Mouse (Mus musculus): Measurements from ENCODE around the gene Fxr2. TPM values are rescaled to one million over a fixed set of nuclear protein-coding genes. Genes with fewer than 3 reads are reported as not detected.
A peak's percentile ranks its signal among the peaks of the same experiment; 100 is the strongest.
"Not testable (repeated sequence)": the region's sequence is repeated elsewhere in the genome, so short reads cannot be mapped to it uniquely, and the experiment has no call there.

The Fxr2 gene
- polyA plus RNA-seq, 1 experiment from 2014 or later: 8.1 TPM

DNA sequence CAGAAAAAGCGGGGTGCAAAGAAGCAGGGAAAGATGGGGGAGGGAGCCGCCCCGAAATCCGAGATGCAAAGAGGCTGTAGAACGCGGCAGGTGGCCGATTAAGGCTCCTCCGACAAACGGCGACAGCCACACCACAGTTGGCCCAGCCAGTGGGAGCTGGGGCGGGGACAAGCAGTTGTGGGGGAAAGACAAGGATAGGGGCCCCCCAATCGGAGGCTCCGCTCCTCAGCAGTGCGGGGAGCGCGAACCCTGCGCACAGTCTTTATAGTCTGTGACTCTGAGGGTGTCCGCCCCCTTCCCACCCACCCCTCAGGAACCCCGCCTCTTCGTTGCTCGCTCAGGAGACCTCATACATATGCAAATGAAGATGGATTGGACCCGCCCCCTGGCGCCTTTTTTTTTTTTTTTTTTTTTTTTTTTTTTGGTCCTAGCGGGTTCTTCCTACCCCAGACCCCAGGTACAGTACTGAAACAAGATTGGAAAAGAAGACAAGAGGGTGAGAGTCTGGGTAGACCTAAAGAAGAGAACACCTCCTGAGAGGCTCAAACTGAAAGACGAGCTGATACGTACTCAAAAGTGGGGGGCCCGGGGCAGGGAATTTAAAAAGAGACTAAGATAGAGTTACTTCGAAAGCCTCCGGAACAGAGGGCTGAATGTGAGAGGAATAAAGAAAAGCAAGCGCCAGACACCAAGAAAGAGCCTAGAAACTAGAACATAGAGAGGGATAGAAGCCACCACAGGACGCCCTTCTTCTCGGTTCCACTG lies 26.9 kb upstream of the Fxr2 start, which contains the start of gene Atp1b2:
Atp1b2 (minus strand) TSS at position 217 of the 765 bp plus-strand sequence.
- Histone ChIP-seq H3K36me3 (ENCODE audit: control insufficient read depth, insufficient read depth) (no peaks in the 10 kb centered on the region), H3K27ac (ENCODE audit: low read length) (peak within 1 kb of the TSS; percentile 83), H3K4me3 (ENCODE audit: low read depth, low read length) (peak within 1 kb of the TSS; percentile 76), H3K4me2 (ENCODE audit: low read depth, low read length) (peak within 1 kb of the TSS; percentile 100), H3K9me3 (replicated peaks; ENCODE audit: control insufficient read depth, low read length) (no peaks in the 10 kb centered on the region), H3K9ac (ENCODE audit: low read depth, low read length) (peak within 1 kb of the TSS; percentile 85), H3K4me1 (ENCODE audit: control insufficient read depth, low read depth, low read length) (peaks cover 65% of the 10 kb centered on the region), H3K27me3 (ENCODE audit: control insufficient read depth, insufficient read depth, low read depth, low read length) (peaks cover 2% of the 10 kb centered on the region; the same call in 1 of the 2 replicates)
- peak; percentile 93 for ATAC-seq (ENCODE audit: low read depth)
- 3% methylated on average over 32 of the region's 32 CpGs for WGBS (ENCODE audit: insufficient replicate concordance)

DNA sequence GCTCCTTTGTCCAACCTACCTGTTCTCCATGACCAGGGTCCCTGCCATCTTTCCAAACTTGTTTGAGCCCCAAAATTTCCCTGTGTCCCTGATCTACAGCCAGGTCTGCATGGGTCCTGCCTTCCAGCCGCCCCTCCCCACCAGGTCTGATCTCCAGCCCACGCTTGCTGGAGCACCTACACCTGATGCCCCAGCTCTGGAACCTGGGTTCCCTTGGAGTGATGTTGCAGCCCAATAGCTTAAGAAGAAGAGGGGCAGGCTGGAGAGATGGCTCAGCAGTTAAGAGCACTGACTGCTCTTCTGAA lies 26.3 kb upstream of the Fxr2 start:
- WGBS (ENCODE audit: insufficient replicate concordance): 50% methylated on average over 2 of the region's 2 CpGs
- H3K9me3 ChIP-seq (replicated peaks; ENCODE audit: control insufficient read depth, low read length): no peaks in the 10 kb centered on the region
- no peaks in the 10 kb centered on the region for H3K36me3 ChIP-seq (ENCODE audit: control insufficient read depth, insufficient read depth)
- peak overlapping the region; percentile 85 for H3K9ac ChIP-seq (ENCODE audit: low read depth, low read length)
- peak overlapping the region; percentile 100 for H3K4me2 ChIP-seq (ENCODE audit: low read depth, low read length)
- H3K27ac ChIP-seq (ENCODE audit: low read length): peak overlapping the region; percentile 80
- peaks cover 60% of the 10 kb centered on the region for H3K4me1 ChIP-seq (ENCODE audit: control insufficient read depth, low read depth, low read length)
- peaks cover 2% of the 10 kb centered on the region; the same call in 1 of the 2 replicates for H3K27me3 ChIP-seq (ENCODE audit: control insufficient read depth, insufficient read depth, low read depth, low read length)
- ATAC-seq (ENCODE audit: low read depth): no peak
- peak overlapping the region; percentile 76 for H3K4me3 ChIP-seq (ENCODE audit: low read depth, low read length)

DNA sequence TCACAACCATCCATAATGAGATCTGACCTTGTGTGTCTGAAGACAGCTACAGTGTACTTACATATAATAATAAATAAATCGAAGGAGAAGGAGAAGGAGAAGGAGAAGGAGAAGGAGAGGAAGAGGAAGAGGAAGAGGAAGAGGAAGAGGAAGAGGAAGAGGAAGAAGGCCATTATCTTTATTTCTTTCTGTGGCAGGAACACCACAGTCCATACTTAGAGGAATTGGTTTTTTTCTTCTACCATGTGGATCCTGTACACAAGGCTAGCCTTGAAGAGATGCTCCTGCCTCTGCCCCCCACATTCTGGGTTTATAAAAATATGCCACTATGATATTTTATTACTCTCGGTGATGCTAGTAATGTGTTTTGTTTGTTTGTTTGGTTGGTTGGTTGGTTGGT lies 26.0 kb upstream of the Fxr2 start:
- Histone ChIP-seq H3K27ac (ENCODE audit: low read length) (no peak overlapping the region), H3K9me3 (replicated peaks; ENCODE audit: control insufficient read depth, low read length) (no peaks in the 10 kb centered on the region), H3K27me3 (ENCODE audit: control insufficient read depth, insufficient read depth, low read depth, low read length) (peaks cover 2% of the 10 kb centered on the region; the same call in 1 of the 2 replicates), H3K4me2 (ENCODE audit: low read depth, low read length) (no peak overlapping the region), H3K36me3 (ENCODE audit: control insufficient read depth, insufficient read depth) (no peaks in the 10 kb centered on the region), H3K4me3 (ENCODE audit: low read depth, low read length) (no peak overlapping the region), H3K9ac (ENCODE audit: low read depth, low read length) (no peak overlapping the region), H3K4me1 (ENCODE audit: control insufficient read depth, low read depth, low read length) (peaks cover 56% of the 10 kb centered on the region)
- 55% methylated on average over 2 of the region's 2 CpGs for WGBS (ENCODE audit: insufficient replicate concordance)
- no peak for ATAC-seq (ENCODE audit: low read depth)

DNA sequence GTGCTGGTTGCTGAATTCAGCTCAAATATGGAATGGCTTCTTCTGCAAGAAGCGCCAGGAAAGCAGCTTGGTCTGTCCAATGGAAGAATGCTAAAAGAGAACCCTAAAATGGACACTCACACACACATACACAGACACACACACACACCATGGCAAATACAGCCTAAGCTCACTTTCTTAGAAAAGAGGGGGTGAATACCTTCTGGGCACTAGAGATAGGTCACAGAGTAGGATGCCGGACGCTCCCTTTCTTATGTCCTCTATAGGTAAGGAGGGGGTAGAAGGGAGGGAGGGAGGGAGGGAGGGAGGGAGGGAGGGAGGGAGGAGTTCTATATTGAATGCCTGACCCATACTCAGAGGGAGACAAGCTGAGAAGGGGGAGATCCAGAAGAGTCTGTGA lies 24.3 kb upstream of the Fxr2 start:
- peak overlapping the region; percentile 56 for H3K27ac ChIP-seq (ENCODE audit: low read length)
- peaks cover 2% of the 10 kb centered on the region; the same call in 1 of the 2 replicates for H3K27me3 ChIP-seq (ENCODE audit: control insufficient read depth, insufficient read depth, low read depth, low read length)
- H3K4me2 ChIP-seq (ENCODE audit: low read depth, low read length): no peak overlapping the region
- 44% methylated on average over 3 of the region's 3 CpGs for WGBS (ENCODE audit: insufficient replicate concordance)
- H3K4me1 ChIP-seq (ENCODE audit: control insufficient read depth, low read depth, low read length): peaks cover 51% of the 10 kb centered on the region
- ATAC-seq (ENCODE audit: low read depth): no peak
- H3K9ac ChIP-seq (ENCODE audit: low read depth, low read length): no peak overlapping the region
- no peak overlapping the region for H3K4me3 ChIP-seq (ENCODE audit: low read depth, low read length)
- H3K9me3 ChIP-seq (replicated peaks; ENCODE audit: control insufficient read depth, low read length): no peaks in the 10 kb centered on the region
- H3K36me3 ChIP-seq (ENCODE audit: control insufficient read depth, insufficient read depth): no peaks in the 10 kb centered on the region

DNA sequence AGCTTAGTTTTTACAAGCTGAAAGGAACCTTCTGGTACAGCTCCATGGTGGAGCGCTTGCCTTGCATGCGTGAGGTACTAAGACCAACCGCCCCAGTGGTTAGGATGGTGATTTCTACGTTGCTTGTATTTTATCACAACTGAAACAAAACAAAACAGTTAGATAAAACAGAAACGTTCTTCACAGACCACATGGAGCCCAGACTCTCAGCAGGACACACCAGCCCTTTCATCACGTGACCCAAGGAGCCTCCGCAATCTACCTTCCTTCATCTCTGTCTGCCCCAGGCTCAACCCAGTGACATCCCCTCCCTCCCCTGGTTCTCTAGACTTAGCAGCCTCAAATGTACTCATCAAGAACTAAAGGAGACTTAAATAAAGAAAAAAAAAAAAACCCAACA lies 23.4 kb upstream of the Fxr2 start:
- H3K27me3 ChIP-seq (ENCODE audit: control insufficient read depth, insufficient read depth, low read depth, low read length): peaks cover 2% of the 10 kb centered on the region; the same call in 1 of the 2 replicates
- no peak overlapping the region for H3K4me3 ChIP-seq (ENCODE audit: low read depth, low read length)
- WGBS (ENCODE audit: insufficient replicate concordance): 19% methylated on average over 7 of the region's 7 CpGs
- ATAC-seq (ENCODE audit: low read depth): no peak
- H3K36me3 ChIP-seq (ENCODE audit: control insufficient read depth, insufficient read depth): no peaks in the 10 kb centered on the region
- peak overlapping the region; percentile 56 for H3K27ac ChIP-seq (ENCODE audit: low read length)
- peaks cover 53% of the 10 kb centered on the region for H3K4me1 ChIP-seq (ENCODE audit: control insufficient read depth, low read depth, low read length)
- peak overlapping the region; percentile 13 for H3K9ac ChIP-seq (ENCODE audit: low read depth, low read length)
- peak overlapping the region; percentile 20; the same call in 1 of the 2 replicates for H3K4me2 ChIP-seq (ENCODE audit: low read depth, low read length)
- no peaks in the 10 kb centered on the region for H3K9me3 ChIP-seq (replicated peaks; ENCODE audit: control insufficient read depth, low read length)

DNA sequence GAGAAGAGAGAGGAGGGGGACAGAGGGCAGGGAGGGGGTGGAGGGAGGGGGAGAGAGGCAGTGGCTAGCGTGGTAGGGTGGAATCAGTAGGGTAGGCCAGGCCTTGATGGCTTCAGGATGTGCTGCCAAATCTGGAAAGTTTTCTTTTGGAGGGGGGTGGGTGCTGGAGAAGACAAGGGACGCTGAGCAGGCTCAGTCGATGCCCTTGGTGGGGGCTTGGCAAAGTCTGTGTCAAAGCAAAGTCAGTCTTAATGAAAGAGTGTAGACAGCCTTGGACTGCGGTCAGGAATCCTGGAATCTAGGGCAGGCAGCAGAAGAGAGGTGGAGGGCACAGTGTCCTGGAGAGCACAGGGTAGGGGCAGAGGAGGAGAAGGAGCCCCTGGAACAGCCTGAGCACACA lies 21.9 kb upstream of the Fxr2 start:
- Histone ChIP-seq H3K4me2 (ENCODE audit: low read depth, low read length) (no peak overlapping the region), H3K27ac (ENCODE audit: low read length) (no peak overlapping the region), H3K9ac (ENCODE audit: low read depth, low read length) (no peak overlapping the region), H3K4me1 (ENCODE audit: control insufficient read depth, low read depth, low read length) (peaks cover 42% of the 10 kb centered on the region), H3K9me3 (replicated peaks; ENCODE audit: control insufficient read depth, low read length) (no peaks in the 10 kb centered on the region), H3K4me3 (ENCODE audit: low read depth, low read length) (no peak overlapping the region), H3K36me3 (ENCODE audit: control insufficient read depth, insufficient read depth) (no peaks in the 10 kb centered on the region), H3K27me3 (ENCODE audit: control insufficient read depth, insufficient read depth, low read depth, low read length) (no peaks in the 10 kb centered on the region)
- no peak for ATAC-seq (ENCODE audit: low read depth)
- WGBS (ENCODE audit: insufficient replicate concordance): 68% methylated on average over 4 of the region's 4 CpGs

DNA sequence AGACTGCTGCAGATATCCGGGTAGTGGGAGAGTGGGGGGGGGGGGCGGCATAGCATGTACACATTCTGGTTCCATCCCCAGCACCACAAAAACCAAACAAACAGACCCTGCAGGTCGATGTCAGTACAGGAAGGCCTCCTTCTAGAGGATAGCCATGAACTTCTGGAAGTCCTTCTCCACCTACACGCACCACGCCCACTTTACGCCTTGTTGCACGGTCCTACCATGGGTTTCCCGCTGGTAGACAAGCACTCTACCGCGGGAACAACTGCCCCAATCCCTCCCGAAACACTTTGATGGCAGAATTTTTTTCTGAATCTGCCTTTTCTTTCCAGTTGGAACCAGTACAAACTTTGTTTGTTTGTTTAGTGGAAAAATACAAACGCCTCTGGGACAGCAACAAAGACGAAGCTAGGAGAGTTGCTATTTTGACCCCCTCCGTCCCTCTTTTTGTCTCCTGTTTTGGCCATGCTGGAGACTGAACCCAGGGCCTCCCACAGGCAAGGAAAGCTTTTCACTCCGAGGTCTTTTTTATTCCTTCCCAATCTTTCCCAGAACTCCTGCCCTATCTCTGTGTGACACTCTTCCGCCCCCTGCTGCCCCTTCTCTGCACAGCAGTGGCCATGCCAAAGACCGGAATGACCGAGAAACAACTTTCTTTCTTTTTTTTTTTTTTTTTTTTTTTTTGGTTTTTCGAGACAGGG lies 19.1 kb upstream of the Fxr2 start:
- H3K4me2 ChIP-seq (ENCODE audit: low read depth, low read length): peak overlapping the region; percentile 80
- H3K9me3 ChIP-seq (replicated peaks; ENCODE audit: control insufficient read depth, low read length): no peaks in the 10 kb centered on the region
- 8% methylated on average over 19 of the region's 19 CpGs for WGBS (ENCODE audit: insufficient replicate concordance)
- H3K27me3 ChIP-seq (ENCODE audit: control insufficient read depth, insufficient read depth, low read depth, low read length): no peaks in the 10 kb centered on the region
- H3K4me3 ChIP-seq (ENCODE audit: low read depth, low read length): peak overlapping the region; percentile 53
- peaks cover 34% of the 10 kb centered on the region for H3K4me1 ChIP-seq (ENCODE audit: control insufficient read depth, low read depth, low read length)
- peak overlapping the region; percentile 65 for H3K9ac ChIP-seq (ENCODE audit: low read depth, low read length)
- H3K36me3 ChIP-seq (ENCODE audit: control insufficient read depth, insufficient read depth): no peaks in the 10 kb centered on the region
- peak; percentile 63 for ATAC-seq (ENCODE audit: low read depth)
- H3K27ac ChIP-seq (ENCODE audit: low read length): peak overlapping the region; percentile 2; the same call in 1 of the 2 replicates

DNA sequence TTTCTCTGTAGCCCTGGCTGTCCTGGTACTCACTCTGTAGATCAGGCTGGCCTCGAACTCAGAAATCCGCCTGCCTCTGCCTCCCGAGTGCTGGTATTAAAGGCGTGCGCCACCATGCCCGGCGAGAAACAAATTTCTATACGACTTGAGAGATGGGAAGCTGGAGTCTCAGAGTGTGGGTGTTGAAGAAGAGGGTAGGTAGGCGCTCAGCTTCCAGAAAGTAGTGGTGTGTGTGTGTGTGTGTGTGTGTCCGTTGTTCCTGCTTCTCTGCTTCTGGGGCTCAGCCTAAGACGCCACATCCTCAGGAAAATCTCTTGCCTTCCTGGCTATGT lies 18.6 kb upstream of the Fxr2 start:
- H3K9ac ChIP-seq (ENCODE audit: low read depth, low read length): peak overlapping the region; percentile 19; the same call in 1 of the 2 replicates

DNA sequence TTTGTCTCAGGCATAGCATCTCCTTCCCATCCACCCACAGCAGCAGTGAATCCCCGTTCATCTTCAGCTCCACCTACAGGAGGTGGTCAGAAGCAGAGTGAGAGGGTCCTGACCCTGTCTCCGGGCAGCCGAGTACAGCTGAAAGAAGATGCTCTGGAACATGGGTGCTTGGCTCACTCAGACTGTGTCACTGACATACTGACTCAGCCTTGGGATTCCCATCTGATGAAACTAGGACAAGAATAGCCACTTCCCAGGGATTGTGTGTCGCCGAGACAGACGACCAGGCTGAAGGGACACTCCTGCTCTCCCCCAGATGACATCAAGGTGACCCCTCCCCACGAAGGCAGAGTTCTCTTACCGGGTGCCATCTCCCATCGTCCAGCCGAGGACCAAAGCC lies 16.0 kb upstream of the Fxr2 start:
- no peak overlapping the region for H3K27ac ChIP-seq (ENCODE audit: low read length)
- peaks cover 34% of the 10 kb centered on the region for H3K4me1 ChIP-seq (ENCODE audit: control insufficient read depth, low read depth, low read length)
- ATAC-seq (ENCODE audit: low read depth): no peak
- no peak overlapping the region for H3K4me2 ChIP-seq (ENCODE audit: low read depth, low read length)
- H3K4me3 ChIP-seq (ENCODE audit: low read depth, low read length): no peak overlapping the region
- H3K36me3 ChIP-seq (ENCODE audit: control insufficient read depth, insufficient read depth): no peaks in the 10 kb centered on the region
- H3K9me3 ChIP-seq (replicated peaks; ENCODE audit: control insufficient read depth, low read length): no peaks in the 10 kb centered on the region
- H3K27me3 ChIP-seq (ENCODE audit: control insufficient read depth, insufficient read depth, low read depth, low read length): no peaks in the 10 kb centered on the region
- H3K9ac ChIP-seq (ENCODE audit: low read depth, low read length): no peak overlapping the region
- WGBS (ENCODE audit: insufficient replicate concordance): 47% methylated on average over 10 of the region's 10 CpGs

More for the DNA sequence above, 18.6 kb upstream of the Fxr2 start:
- WGBS (ENCODE audit: insufficient replicate concordance): 38% methylated on average over 11 of the region's 11 CpGs
- H3K4me2 ChIP-seq (ENCODE audit: low read depth, low read length): peak overlapping the region; percentile 80
- not testable (repeated sequence) for ATAC-seq (ENCODE audit: low read depth); H3K27me3 ChIP-seq (ENCODE audit: control insufficient read depth, insufficient read depth, low read depth, low read length); H3K27ac ChIP-seq (ENCODE audit: low read length); H3K9me3 ChIP-seq (replicated peaks; ENCODE audit: control insufficient read depth, low read length); H3K36me3 ChIP-seq (ENCODE audit: control insufficient read depth, insufficient read depth)
- H3K4me3 ChIP-seq (ENCODE audit: low read depth, low read length): peak overlapping the region; percentile 53
- H3K4me1 ChIP-seq (ENCODE audit: control insufficient read depth, low read depth, low read length): peaks cover 29% of the 10 kb centered on the region
